In genomic region chr11:120538485-120538884, GRCm38 (mm10) we compare ENCODE assay signal across 8 mouse cellular contexts. TPM values are rescaled to one million over a fixed set of nuclear protein-coding genes. Genes with fewer than 3 reads are reported as not detected.
DNase-seq lines count a peak whose midpoint lies in the region; ATAC-seq lines count a peak whose summit lies in the region.

No protein-coding gene starts in this region.

- 85% methylated on average over 3 of the region's 3 CpGs for WGBS in forebrain, embryonic 11.5 days
- WGBS in forebrain, embryonic 14.5 days: 88% methylated on average over 3 of the region's 3 CpGs
- WGBS in heart, embryonic 15.5 days: 43% methylated on average over 3 of the region's 3 CpGs
- WGBS in neural tube, embryonic 15.5 days: 66% methylated on average over 3 of the region's 3 CpGs

- H3K4me3 ChIP-seq in forebrain, embryonic 11.5 days (ENCODE audit: low read depth, low read length): no peak overlapping the region
- no peak overlapping the region for H3K4me3 ChIP-seq in forebrain, embryonic 14.5 days (ENCODE audit: low read depth, low read length)
- H3K4me3 ChIP-seq in heart, embryonic 15.5 days: no peak overlapping the region
- H3K4me3 ChIP-seq in neural tube, embryonic 15.5 days (replicated peaks): no peak overlapping the region

- no peak overlapping the region for H3K27ac ChIP-seq in forebrain, embryonic 11.5 days (ENCODE audit: low read depth, low read length)
- no peak overlapping the region for H3K27ac ChIP-seq in forebrain, embryonic 14.5 days (ENCODE audit: low read depth, low read length)
- H3K27ac ChIP-seq in heart, embryonic 15.5 days: peak overlapping the region; percentile 64
- H3K27ac ChIP-seq in neural tube, embryonic 15.5 days (replicated peaks): peak overlapping the region; percentile 38; the same call in 1 of the 2 replicates

- no peak overlapping the region for H3K9ac ChIP-seq in forebrain, embryonic 11.5 days (ENCODE audit: low read length)
- H3K9ac ChIP-seq in forebrain, embryonic 14.5 days (ENCODE audit: low read length): no peak overlapping the region
- 0 out of 2 replicates have a peak overlapping the region, but pooled peaks have one; percentile 14 for H3K9ac ChIP-seq in heart, embryonic 15.5 days
- no peak overlapping the region for H3K9ac ChIP-seq in neural tube, embryonic 15.5 days (replicated peaks)

- peaks cover 5% of the 10 kb centered on the region; the same call in 1 of the 2 replicates for H3K36me3 ChIP-seq in forebrain, embryonic 11.5 days (ENCODE audit: control insufficient read depth, insufficient read depth, low read length)
- peaks cover 21% of the 10 kb centered on the region for H3K36me3 ChIP-seq in forebrain, embryonic 14.5 days (ENCODE audit: control insufficient read depth, insufficient read depth, low read length)
- H3K36me3 ChIP-seq in heart, embryonic 15.5 days: peaks cover 13% of the 10 kb centered on the region
- peaks cover 18% of the 10 kb centered on the region for H3K36me3 ChIP-seq in neural tube, embryonic 15.5 days

- H3K27me3 ChIP-seq in forebrain, embryonic 11.5 days (ENCODE audit: control insufficient read depth, insufficient read depth, low read length): no peaks in the 10 kb centered on the region
- H3K27me3 ChIP-seq in forebrain, embryonic 14.5 days (replicated peaks; ENCODE audit: control insufficient read depth, insufficient read depth, low read length): no peaks in the 10 kb centered on the region
- peaks cover 22% of the 10 kb centered on the region for H3K27me3 ChIP-seq in heart, embryonic 15.5 days
- H3K27me3 ChIP-seq in neural tube, embryonic 15.5 days (replicated peaks): peaks cover 15% of the 10 kb centered on the region

- no peaks in the 10 kb centered on the region for H3K9me3 ChIP-seq in forebrain, embryonic 11.5 days (ENCODE audit: control insufficient read depth, low read length)
- H3K9me3 ChIP-seq in forebrain, embryonic 14.5 days (replicated peaks; ENCODE audit: control insufficient read depth, low read length): no peaks in the 10 kb centered on the region
- H3K9me3 ChIP-seq in heart, embryonic 15.5 days (replicated peaks): no peaks in the 10 kb centered on the region
- no peaks in the 10 kb centered on the region for H3K9me3 ChIP-seq in neural tube, embryonic 15.5 days (replicated peaks)

- peak; percentile 38 for DNase-seq in forebrain, embryonic 11.5 days (ENCODE audit: low spot score)
- no peak for DNase-seq in forebrain, embryonic 14.5 days (ENCODE audit: low spot score)
- peak; percentile 91 for DNase-seq in cerebellum, adult 9-11 months
- peak; percentile 75 for DNase-seq in kidney, postnatal 10 days
- no peak for DNase-seq in frontal cortex, postnatal 36 days (ENCODE audit: low spot score in 2 of 2)
- DNase-seq in layer of hippocampus, postnatal 36 days: no peak

- ATAC-seq in forebrain, embryonic 11.5 days (replicated peaks; ENCODE audit: low FRiP score): no peak
- no peak for ATAC-seq in forebrain, embryonic 14.5 days
- ATAC-seq in heart, embryonic 15.5 days (replicated peaks; ENCODE audit: insufficient number of reproducible peaks, insufficient read depth, low FRiP score, low read depth): 0 out of 2 replicates have a peak, but pooled peaks have one; percentile 22
- no peak for ATAC-seq in neural tube, embryonic 15.5 days (ENCODE audit: low FRiP score)

- no peak overlapping the region for H3K4me2 ChIP-seq in forebrain, embryonic 11.5 days (ENCODE audit: low read depth, low read length, severe bottlenecking)
- no peak overlapping the region for H3K4me2 ChIP-seq in forebrain, embryonic 14.5 days (ENCODE audit: low read length)
- no peak overlapping the region for H3K4me2 ChIP-seq in heart, embryonic 15.5 days
- no peak overlapping the region for H3K4me2 ChIP-seq in neural tube, embryonic 15.5 days

- peaks cover 7% of the 10 kb centered on the region for H3K4me1 ChIP-seq in forebrain, embryonic 11.5 days (replicated peaks; ENCODE audit: control insufficient read depth, insufficient read depth, low read length)
- no peaks in the 10 kb centered on the region; the same call in 1 of the 2 replicates for H3K4me1 ChIP-seq in forebrain, embryonic 14.5 days (ENCODE audit: control insufficient read depth, insufficient read depth, low read length)
- peaks cover 43% of the 10 kb centered on the region for H3K4me1 ChIP-seq in heart, embryonic 15.5 days (replicated peaks)
- H3K4me1 ChIP-seq in neural tube, embryonic 15.5 days: peaks cover 20% of the 10 kb centered on the region

RNA-seq across cellular contexts. Expression of gene Gcgr, which starts 8.0 kb away (rescaled TPM):
- 0.35 TPM in 1 of 2 replicates, not detected in the other for polyA plus RNA-seq in forebrain, embryonic 11.5 days (2014; fragmentation: Nextera tagmentation; extraction: Ambion mirVana)
- polyA plus RNA-seq in forebrain, embryonic 14.5 days (2014; fragmentation: Nextera tagmentation; extraction: Ambion mirVana): 0.14 TPM in 1 of 2 replicates, not detected in the other
- polyA plus RNA-seq in heart, embryonic 15.5 days (2015; fragmentation: Nextera tagmentation; extraction: Ambion mirVana): 2.7 and 2.8 TPM in 2 replicates
- 0.26 and 0.41 TPM in 2 replicates for polyA plus RNA-seq in neural tube, embryonic 15.5 days (2015; fragmentation: Nextera tagmentation; extraction: Ambion mirVana)
- under 1 TPM; 0.15 to 0.18 TPM for total RNA-seq in layer of hippocampus, postnatal 36 days (2021)

RNA-seq across cellular contexts. Expression of gene Mcrip1, which starts 11.0 kb away (rescaled TPM):
- polyA plus RNA-seq in forebrain, embryonic 11.5 days (2014; fragmentation: Nextera tagmentation; extraction: Ambion mirVana): 213 and 247 TPM in 2 replicates
- polyA plus RNA-seq in forebrain, embryonic 14.5 days (2014; fragmentation: Nextera tagmentation; extraction: Ambion mirVana): 291 and 313 TPM in 2 replicates
- polyA plus RNA-seq in heart, embryonic 15.5 days (2015; fragmentation: Nextera tagmentation; extraction: Ambion mirVana): 119 and 143 TPM in 2 replicates
- 229 and 235 TPM in 2 replicates for polyA plus RNA-seq in neural tube, embryonic 15.5 days (2015; fragmentation: Nextera tagmentation; extraction: Ambion mirVana)
- 10 to 100 TPM; 71.3 to 71.6 TPM for total RNA-seq in layer of hippocampus, postnatal 36 days (2021)

RNA-seq across cellular contexts. Expression of gene Ppp1r27, which starts 12.4 kb away (rescaled TPM):
- polyA plus RNA-seq in forebrain, embryonic 11.5 days (2014; fragmentation: Nextera tagmentation; extraction: Ambion mirVana): not detected in 2 replicates
- polyA plus RNA-seq in forebrain, embryonic 14.5 days (2014; fragmentation: Nextera tagmentation; extraction: Ambion mirVana): not detected in 2 replicates
- 0.50 and 7.6 TPM in 2 replicates for polyA plus RNA-seq in heart, embryonic 15.5 days (2015; fragmentation: Nextera tagmentation; extraction: Ambion mirVana)
- polyA plus RNA-seq in neural tube, embryonic 15.5 days (2015; fragmentation: Nextera tagmentation; extraction: Ambion mirVana): 0.69 and 14.1 TPM in 2 replicates
- total RNA-seq in layer of hippocampus, postnatal 36 days (2021): not detected

RNA-seq across cellular contexts. Expression of gene P4hb, which starts 34.6 kb away (rescaled TPM):
- 439 and 476 TPM in 2 replicates for polyA plus RNA-seq in forebrain, embryonic 11.5 days (2014; fragmentation: Nextera tagmentation; extraction: Ambion mirVana)
- 325 and 332 TPM in 2 replicates for polyA plus RNA-seq in forebrain, embryonic 14.5 days (2014; fragmentation: Nextera tagmentation; extraction: Ambion mirVana)
- polyA plus RNA-seq in heart, embryonic 15.5 days (2015; fragmentation: Nextera tagmentation; extraction: Ambion mirVana): 357 and 484 TPM in 2 replicates
- polyA plus RNA-seq in neural tube, embryonic 15.5 days (2015; fragmentation: Nextera tagmentation; extraction: Ambion mirVana): 282 and 351 TPM in 2 replicates
- total RNA-seq in layer of hippocampus, postnatal 36 days (2021): 100 to 1,000 TPM; 118 to 122 TPM

RNA-seq across cellular contexts. Expression of gene Arhgdia, which starts 42.9 kb away (rescaled TPM):
- 621 and 667 TPM in 2 replicates for polyA plus RNA-seq in forebrain, embryonic 11.5 days (2014; fragmentation: Nextera tagmentation; extraction: Ambion mirVana)
- polyA plus RNA-seq in forebrain, embryonic 14.5 days (2014; fragmentation: Nextera tagmentation; extraction: Ambion mirVana): 449 and 481 TPM in 2 replicates
- polyA plus RNA-seq in heart, embryonic 15.5 days (2015; fragmentation: Nextera tagmentation; extraction: Ambion mirVana): 345 and 458 TPM in 2 replicates
- polyA plus RNA-seq in neural tube, embryonic 15.5 days (2015; fragmentation: Nextera tagmentation; extraction: Ambion mirVana): 488 and 542 TPM in 2 replicates
- total RNA-seq in layer of hippocampus, postnatal 36 days (2021): 100 to 1,000 TPM; 266 to 282 TPM

Comparison
In these comparisons a context has a peak if more than half of its experiments do, and no peak if none do; other contexts are left out.
1. DNase-seq: peak in forebrain, embryonic 11.5 days (single experiment), cerebellum, adult 9-11 months (single experiment) and kidney, postnatal 10 days (single experiment); none in forebrain, embryonic 14.5 days (single experiment), frontal cortex, postnatal 36 days (0 of 2) and layer of hippocampus, postnatal 36 days (0 of 2).
2. H3K27ac ChIP-seq: peak in heart, embryonic 15.5 days (single experiment) and neural tube, embryonic 15.5 days (single experiment); none in forebrain, embryonic 11.5 days (single experiment) and forebrain, embryonic 14.5 days (single experiment).